29 mouse cellular contexts compared by ENCODE assay signal in the genomic region with DNA sequence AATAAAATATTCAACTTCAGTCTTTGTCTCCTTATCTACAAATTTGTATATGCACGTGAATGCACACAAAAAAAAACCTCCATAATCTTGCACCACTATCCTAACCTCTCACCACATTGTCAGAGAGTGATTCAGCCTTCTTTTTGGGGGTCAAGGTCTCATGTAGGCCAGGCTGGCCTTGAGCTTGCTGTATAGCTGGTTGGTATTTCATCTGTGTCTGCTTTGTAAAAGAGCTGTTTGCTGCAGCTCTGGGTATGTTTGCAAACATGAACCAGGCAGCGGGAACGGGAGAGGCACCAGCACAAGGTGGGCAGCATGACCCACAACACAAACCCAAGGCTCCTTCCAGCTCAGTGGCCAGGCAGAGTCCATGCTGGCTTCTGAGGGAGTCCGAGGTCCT. TPM values are rescaled to one million over a fixed set of nuclear protein-coding genes. Genes with fewer than 3 reads are reported as not detected.
DNase-seq lines count a peak whose midpoint lies in the region; ATAC-seq and TF ChIP-seq lines count a peak whose summit lies in the region.
"Had no signal": no experiment of that assay in that cellular context is flagged by ENCODE, and none has a peak within 500 bp of the region (broad histone marks: within the 10 kb centered on the region; RNA-seq: fewer than 3 reads in every experiment).

No protein-coding gene starts in this region.

- H3K27me3 ChIP-seq in embryonic facial prominence, embryonic 12.5 days = no peaks in the 10 kb centered on the region
- 0 out of 2 replicates have a peak, but pooled peaks cover 3% of the 10 kb centered on the region for H3K27me3 ChIP-seq in embryonic facial prominence, embryonic 10.5 days (replicated peaks; ENCODE audit: low read depth, poor library complexity, severe bottlenecking)
- H3K27me3 ChIP-seq in stomach, postnatal 0 days (ENCODE audit: control insufficient read depth, insufficient read depth, low read length) = no peaks in the 10 kb centered on the region
- H3K27me3 ChIP-seq: hindbrain, embryonic 12.5 days; hindbrain, embryonic 15.5 days had no signal

- TF ChIP-seq CTCF in stomach, postnatal 0 days (IDR thresholded peaks at IDR 0.05; ENCODE audit: low read depth) = no peak

- WGBS in embryonic facial prominence, embryonic 12.5 days = 85% methylated on average over 4 of the region's 4 CpGs
- WGBS in embryonic facial prominence, embryonic 10.5 days = 85% methylated on average over 4 of the region's 4 CpGs
- WGBS in stomach, postnatal 0 days = 71% methylated on average over 4 of the region's 4 CpGs

- H3K9me3 ChIP-seq in embryonic facial prominence, embryonic 12.5 days = no peaks in the 10 kb centered on the region
- no peaks in the 10 kb centered on the region for H3K9me3 ChIP-seq in embryonic facial prominence, embryonic 10.5 days
- no peaks in the 10 kb centered on the region for H3K9me3 ChIP-seq in stomach, postnatal 0 days (ENCODE audit: control insufficient read depth, low read length)
- H3K9me3 ChIP-seq: hindbrain, embryonic 12.5 days; hindbrain, embryonic 15.5 days had no signal

- H3K4me3 ChIP-seq in embryonic facial prominence, embryonic 12.5 days = no peak overlapping the region
- no peak overlapping the region for H3K4me3 ChIP-seq in embryonic facial prominence, embryonic 10.5 days
- H3K4me3 ChIP-seq in stomach, postnatal 0 days (ENCODE audit: low read depth, low read length) = no peak overlapping the region
- H3K4me3 ChIP-seq: gastrocnemius, adult 2 months; hindbrain, embryonic 12.5 days; hindbrain, embryonic 15.5 days had no signal

- no peaks in the 10 kb centered on the region; the same call in 1 of the 2 replicates for H3K4me1 ChIP-seq in embryonic facial prominence, embryonic 12.5 days
- H3K4me1 ChIP-seq in embryonic facial prominence, embryonic 10.5 days = peaks cover 5% of the 10 kb centered on the region
- no peaks in the 10 kb centered on the region for H3K4me1 ChIP-seq in stomach, postnatal 0 days (replicated peaks; ENCODE audit: control insufficient read depth, insufficient read depth)
- H3K4me1 ChIP-seq: hindbrain, embryonic 12.5 days; hindbrain, embryonic 15.5 days had no signal

- no peak for TF ChIP-seq EP300 in stomach, postnatal 0 days (optimal IDR thresholded peaks at IDR 0.05)

- no peak for ATAC-seq in embryonic facial prominence, embryonic 12.5 days (ENCODE audit: insufficient number of reproducible peaks, insufficient read depth, low FRiP score, low TSS enrichment)
- ATAC-seq in stomach, postnatal 0 days (ENCODE audit: low FRiP score, low TSS enrichment) = no peak
- ATAC-seq: forebrain, embryonic 14.5 days; forebrain, postnatal 0 days; intestine, postnatal 0 days had no signal

- no peak overlapping the region for H3K4me2 ChIP-seq in embryonic facial prominence, embryonic 12.5 days (replicated peaks)
- H3K4me2 ChIP-seq in stomach, postnatal 0 days (replicated peaks; ENCODE audit: low read depth) = no peak overlapping the region
- H3K4me2 ChIP-seq: heart, embryonic 11.5 days; hindbrain, embryonic 12.5 days; hindbrain, embryonic 15.5 days had no signal

- no peak for DNase-seq in embryonic facial prominence, embryonic 10.5 days (ENCODE audit: low spot score)
- peak; percentile 35 for DNase-seq in adrenal gland, adult 8-10 months
- peak; percentile 10 for DNase-seq in adrenal gland, postnatal 25 days
- no peak for DNase-seq in stomach, postnatal 0 days (ENCODE audit: low spot score)
- no peak for DNase-seq in thymus, postnatal 25 days
- DNase-seq in spleen, postnatal 10 days (ENCODE audit: low spot score in 2 of 2) = no peak
- DNase-seq: B cell, adult 2 months; cerebellum, adult 18-20 months; cerebellum, adult 9-11 months; cerebellum, postnatal 25 days; forebrain, postnatal 0 days; gastrocnemius, adult 2 months; gastrocnemius, postnatal 14 days; heart, adult 11 months had no signal

- H3K9ac ChIP-seq in embryonic facial prominence, embryonic 12.5 days = no peak overlapping the region
- no peak overlapping the region for H3K9ac ChIP-seq in stomach, postnatal 0 days (ENCODE audit: low read length)
- H3K9ac ChIP-seq: forebrain, postnatal 0 days; hindbrain, embryonic 12.5 days; hindbrain, embryonic 15.5 days had no signal

- no peaks in the 10 kb centered on the region for H3K36me3 ChIP-seq in embryonic facial prominence, embryonic 12.5 days
- no peaks in the 10 kb centered on the region for H3K36me3 ChIP-seq in embryonic facial prominence, embryonic 10.5 days (replicated peaks)
- no peaks in the 10 kb centered on the region for H3K36me3 ChIP-seq in stomach, postnatal 0 days (ENCODE audit: control insufficient read depth, insufficient read depth, low read length)
- H3K36me3 ChIP-seq: hindbrain, embryonic 12.5 days; hindbrain, embryonic 15.5 days had no signal

- H3K27ac ChIP-seq in embryonic facial prominence, embryonic 12.5 days = 0 out of 2 replicates have a peak overlapping the region, but pooled peaks have one; percentile 8
- no peak overlapping the region; the same call in 1 of the 2 replicates for H3K27ac ChIP-seq in embryonic facial prominence, embryonic 10.5 days (replicated peaks)
- H3K27ac ChIP-seq in stomach, postnatal 0 days (replicated peaks) = 0 out of 2 replicates have a peak overlapping the region, but pooled peaks have one; percentile 45
- H3K27ac ChIP-seq: gastrocnemius, adult 2 months; hindbrain, embryonic 12.5 days; hindbrain, embryonic 15.5 days had no signal

RNA-seq across cellular contexts. Expression of a gene that starts 17.8 kb away (rescaled TPM):
- polyA plus RNA-seq in embryonic facial prominence, embryonic 12.5 days (2016; fragmentation: Nextera tagmentation; extraction: Ambion mirVana) = 0.20 and 0.33 TPM in 2 replicates
- polyA plus RNA-seq in embryonic facial prominence, embryonic 10.5 days (2016; fragmentation: Nextera tagmentation; extraction: Ambion mirVana) = 0.26 and 0.31 TPM in 2 replicates
- total RNA-seq in adrenal gland, adult 8-10 months (2022) = not detected
- total RNA-seq in adrenal gland, postnatal 25 days (2021) = not detected in 2 replicates
- polyA plus RNA-seq in stomach, postnatal 0 days (2015; fragmentation: Nextera tagmentation; extraction: Ambion mirVana) = 0.34 and 0.35 TPM in 2 replicates
- total RNA-seq: common myeloid progenitor, adult 5-6 weeks; gastrocnemius, postnatal 4 days; heart, adult 8-10 months; heart, postnatal 25 days; hematopoietic stem cell, adult 5-6 weeks had no signal
- polyA plus RNA-seq: embryonic facial prominence, embryonic 14.5 days; frontal cortex, adult 2 months; heart, embryonic 11.5 days; hindbrain, embryonic 12.5 days had no signal

RNA-seq across cellular contexts. Expression of a gene that starts 18.6 kb away (rescaled TPM):
- 4.8 and 4.9 TPM in 2 replicates for polyA plus RNA-seq in embryonic facial prominence, embryonic 12.5 days (2016; fragmentation: Nextera tagmentation; extraction: Ambion mirVana)
- polyA plus RNA-seq in embryonic facial prominence, embryonic 10.5 days (2016; fragmentation: Nextera tagmentation; extraction: Ambion mirVana) = 4.0 and 5.5 TPM in 2 replicates
- 10 to 100 TPM; 44.1 to 57.5 (median 51.0) TPM for total RNA-seq in adrenal gland, adult 8-10 months (2022)
- 41.3 and 53.3 TPM in 2 replicates for total RNA-seq in adrenal gland, postnatal 25 days (2021)
- polyA plus RNA-seq in stomach, postnatal 0 days (2015; fragmentation: Nextera tagmentation; extraction: Ambion mirVana) = 4.3 and 4.9 TPM in 2 replicates

RNA-seq across cellular contexts. Expression of a gene that starts 44.4 kb away (rescaled TPM):
- 0.14 and 0.17 TPM in 2 replicates for polyA plus RNA-seq in embryonic facial prominence, embryonic 12.5 days (2016; fragmentation: Nextera tagmentation; extraction: Ambion mirVana)
- polyA plus RNA-seq in embryonic facial prominence, embryonic 10.5 days (2016; fragmentation: Nextera tagmentation; extraction: Ambion mirVana) = not detected in 2 replicates
- 1 to 10 TPM; 1.2 to 3.6 (median 1.9) TPM for total RNA-seq in adrenal gland, adult 8-10 months (2022)
- 1.1 and 1.4 TPM in 2 replicates for total RNA-seq in adrenal gland, postnatal 25 days (2021)
- polyA plus RNA-seq in stomach, postnatal 0 days (2015; fragmentation: Nextera tagmentation; extraction: Ambion mirVana) = 30.7 and 31.8 TPM in 2 replicates
- total RNA-seq: common myeloid progenitor, adult 5-6 weeks; hematopoietic stem cell, adult 5-6 weeks; MEL had no signal
- polyA plus RNA-seq: forebrain, embryonic 11.5 days had no signal

Comparison
In these comparisons a context has a peak if more than half of its experiments do, and no peak if none do; other contexts are left out.
1. DNase-seq: peak in adrenal gland, adult 8-10 months (single experiment) and adrenal gland, postnatal 25 days (single experiment); none in embryonic facial prominence, embryonic 10.5 days (single experiment), stomach, postnatal 0 days (single experiment), thymus, postnatal 25 days (single experiment) and spleen, postnatal 10 days (0 of 2).
2. RNA of a gene that starts 44.4 kb away (polyA plus RNA-seq): 30.7 to 31.8 TPM in stomach, postnatal 0 days; 0.14 to 0.17 TPM in embryonic facial prominence, embryonic 12.5 days and not detected in embryonic facial prominence, embryonic 10.5 days; every median in the first group is over 10 times any median in the second.